Mouse (Mus musculus) heart, postnatal 0 days (tissue): ENCODE measurements around the gene Wee1. TPM values are rescaled to one million over a fixed set of nuclear protein-coding genes. Genes with fewer than 3 reads are reported as not detected.

Experiments used
- ATAC-seq: fragments of 200-750 bp; cut with Nextera tagmentation; 2 replicates; pipeline ENCODE4 v1.8.0; 2017; ENCODE audit warnings: low read depth, moderate number of reproducible peaks, moderate library complexity; ENCODE audit not compliant: insufficient read depth
- DNase-seq: peaks from one replicate; pipeline ENCODE4 v3.0.0-alpha.2; 2016; ENCODE audit warnings: low spot score
- H3K27ac ChIP-seq: fragments of 300-500 bp; sonication (generic); 2 replicates; pipeline ENCODE4 v1.5.1; 2014; ENCODE audit warnings: low read depth, mild to moderate bottlenecking
- H3K27me3 ChIP-seq: fragments of 300-500 bp; sonication (generic); 2 replicates; pipeline ENCODE4 v1.6.1; 2014; ENCODE audit warnings: low read length, mixed read lengths; ENCODE audit not compliant: control insufficient read depth, insufficient read depth
- H3K36me3 ChIP-seq: fragments of 300-500 bp; sonication (generic); replicated peaks from 2 replicates; pipeline ENCODE4 v1.6.1; 2014; ENCODE audit warnings: low read length, mixed read lengths; ENCODE audit not compliant: control insufficient read depth, insufficient read depth
- H3K4me1 ChIP-seq: fragments of 300-500 bp; sonication (generic); 2 replicates; pipeline ENCODE4 v1.6.1; 2014; ENCODE audit warnings: antibody characterized with exemption; ENCODE audit not compliant: control insufficient read depth, insufficient read depth
- H3K4me2 ChIP-seq: fragments of 300-500 bp; sonication (generic); 2 replicates; pipeline ENCODE4 v1.6.1; 2014; ENCODE audit warnings: low read depth, mild to moderate bottlenecking, low read length, moderate library complexity
- H3K4me3 ChIP-seq: fragments of 300-500 bp; sonication (generic); 2 replicates; pipeline ENCODE4 v1.5.1; 2014; ENCODE audit warnings: low read depth, low read length
- H3K9ac ChIP-seq: fragments of 300-500 bp; sonication (generic); replicated peaks from 2 replicates; pipeline ENCODE4 v1.6.1; 2014; ENCODE audit warnings: low read depth, low read length, mixed read lengths
- H3K9me3 ChIP-seq: fragments of 300-500 bp; sonication (generic); replicated peaks from 2 replicates; pipeline ENCODE4 v1.6.1; 2016; ENCODE audit warnings: low read length; ENCODE audit not compliant: control insufficient read depth
- CTCF ChIP-seq: IDR thresholded peaks from 2 replicates; pipeline ENCODE4 v1.5.1; 2016; ENCODE audit warnings: antibody characterized with exemption, control low read depth, low read depth
- EP300 ChIP-seq: IDR thresholded peaks from 2 replicates; pipeline ENCODE4 v1.6.1; 2016; ENCODE audit warnings: antibody characterized with exemption, low read depth
- WGBS: fragments of 180-500 bp; shearing (Covaris S2); extraction: QIAGEN DNeasy Blood & Tissue Kit; methylation state at CpG from one replicate; pipeline ENCODE4 v1.1.7; 2014; 5-methylcytosine and 5-hydroxymethylcytosine counted together
- polyA plus RNA-seq: library from polyadenylated mRNA; unstranded; fragments of >200 nt; fragmentation: Nextera tagmentation; extraction: Ambion mirVana; gene quantifications from 2 replicates; pipeline ENCODE4 v1.2.1, GENCODE M21; 2015
- total RNA-seq: library from RNA; depleted of rRNA; stranded (reverse); fragments of >200 nt; gene quantifications from 2 replicates; pipeline ENCODE4 v1.2.3, GENCODE M21; 2014; ENCODE audit warnings: low replicate concordance

Wee1 gene
- total and polyA plus RNA-seq, 2 experiments from 2014 or later, result 20.3 to 27.9 TPM

GRCm38 (mm10) chr7:110138538-110138937 is 16.7 kb downstream of the Wee1 start:
- H3K27me3 ChIP-seq, result no peaks in the 10 kb centered on the region
- H3K4me3 ChIP-seq, result no peak overlapping the region
- H3K36me3 ChIP-seq, result peaks cover 88% of the 10 kb centered on the region
- no peak for ATAC-seq
- no peak for DNase-seq
- 81% methylated on average over 2 of the region's 2 CpGs for WGBS
- H3K4me1 ChIP-seq, result no peaks in the 10 kb centered on the region
- H3K27ac ChIP-seq, result no peak overlapping the region
- TF ChIP-seq CTCF (no peak), EP300 (no peak)
- no peak overlapping the region for H3K9ac ChIP-seq
- no peaks in the 10 kb centered on the region for H3K9me3 ChIP-seq
- H3K4me2 ChIP-seq, result no peak overlapping the region

GRCm38 (mm10) chr7:110143863-110144262 is 22.0 kb downstream of the Wee1 start:
- no peak overlapping the region for H3K4me2 ChIP-seq
- ATAC-seq, result no peak
- WGBS, result 97% methylated on average over 1 of the region's 1 CpGs

GRCm38 (mm10) chr7:110152891-110153290 is 31.0 kb downstream of the Wee1 start:
- TF ChIP-seq CTCF, result no peak
- no peak for TF ChIP-seq EP300
- DNase-seq (no peak), ATAC-seq (no peak)
- Histone ChIP-seq H3K27ac (no peak overlapping the region), H3K36me3 (no peaks in the 10 kb centered on the region), H3K4me2 (no peak overlapping the region), H3K27me3 (no peaks in the 10 kb centered on the region), H3K9ac (no peak overlapping the region), H3K4me3 (no peak overlapping the region), H3K9me3 (no peaks in the 10 kb centered on the region), H3K4me1 (peaks cover 12% of the 10 kb centered on the region; the same call in 1 of the 2 replicates)
- 91% methylated on average over 5 of the region's 5 CpGs for WGBS

More at GRCm38 (mm10) chr7:110143863-110144262, 22.0 kb downstream of the Wee1 start:
- Histone ChIP-seq H3K4me3 (no peak overlapping the region), H3K27ac (no peak overlapping the region), H3K4me1 (no peaks in the 10 kb centered on the region), H3K27me3 (no peaks in the 10 kb centered on the region), H3K9ac (no peak overlapping the region), H3K9me3 (no peaks in the 10 kb centered on the region), H3K36me3 (peaks cover 48% of the 10 kb centered on the region)
- no peak for DNase-seq
- TF ChIP-seq EP300 (no peak), CTCF (no peak)

- peak overlapping the region; percentile 89 for H3K27ac ChIP-seq
- 9% methylated on average over 4 of the region's 4 CpGs for WGBS
- H3K4me1 ChIP-seq, result peaks cover 12% of the 10 kb centered on the region; the same call in 1 of the 2 replicates
- peak overlapping the region; percentile 17 for H3K4me2 ChIP-seq
- H3K36me3 ChIP-seq, result no peaks in the 10 kb centered on the region
- peak; percentile 80 for DNase-seq
- H3K9me3 ChIP-seq, result no peaks in the 10 kb centered on the region
- ATAC-seq, result peak; percentile 85
- 0 out of 2 replicates have a peak overlapping the region, but pooled peaks have one; percentile 16 for H3K9ac ChIP-seq
- peak; percentile 85 for TF ChIP-seq EP300
- no peak for TF ChIP-seq CTCF
- no peak overlapping the region for H3K4me3 ChIP-seq
- H3K27me3 ChIP-seq, result no peaks in the 10 kb centered on the region
These were observed 34.9 kb downstream of the Wee1 start for GRCm38 (mm10) chr7:110156712-110157260.

DNA sequence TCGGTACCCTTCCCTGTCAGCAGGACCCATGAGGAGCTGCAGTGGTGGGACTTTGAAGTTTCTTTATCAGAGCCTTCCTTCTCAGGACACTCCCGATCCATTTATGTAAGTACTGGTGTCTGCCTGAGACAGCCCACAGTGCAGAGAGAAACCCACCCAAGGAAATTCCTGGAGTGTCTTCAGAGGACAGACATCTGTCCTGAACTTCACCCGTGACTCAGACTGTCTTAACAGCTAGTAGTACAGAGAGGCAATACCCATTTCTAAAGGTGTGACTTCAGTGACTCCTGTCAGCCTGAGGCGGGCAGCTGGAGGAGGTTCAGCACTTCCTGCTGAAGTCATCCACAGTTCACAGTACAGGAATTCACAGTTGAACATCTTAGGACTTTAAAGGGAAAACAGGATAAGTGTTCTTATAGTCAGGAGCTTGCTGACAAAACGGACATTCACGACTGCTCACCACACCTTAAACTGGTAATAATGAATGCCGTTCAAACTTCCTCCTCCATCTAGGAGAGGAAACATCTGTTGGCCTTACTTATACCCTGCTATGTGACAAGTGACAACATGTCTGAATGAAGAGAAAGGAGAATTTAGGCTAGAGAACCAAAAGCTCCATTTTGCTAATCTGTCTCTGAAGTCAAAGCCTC is 35.5 kb downstream of the Wee1 start:
- peak; percentile 40 for ATAC-seq
- Histone ChIP-seq H3K9me3 (no peaks in the 10 kb centered on the region), H3K4me1 (peaks cover 12% of the 10 kb centered on the region; the same call in 1 of the 2 replicates), H3K27me3 (no peaks in the 10 kb centered on the region), H3K4me2 (peak overlapping the region; percentile 17), H3K9ac (0 out of 2 replicates have a peak overlapping the region, but pooled peaks have one; percentile 16), H3K36me3 (no peaks in the 10 kb centered on the region), H3K27ac (peak overlapping the region; percentile 89), H3K4me3 (no peak overlapping the region)
- peak; percentile 57 for DNase-seq
- 8% methylated on average over 7 of the region's 7 CpGs for WGBS
- TF ChIP-seq EP300 (peak; percentile 72), CTCF (no peak)
